Mouse (Mus musculus): ENCODE results near the gene Tnfrsf18. TPM values are rescaled to one million over a fixed set of nuclear protein-coding genes. Genes with fewer than 3 reads are reported as not detected.
A peak's percentile ranks its signal among the peaks of the same experiment; 100 is the strongest.

Gene Tnfrsf18
- polyA plus RNA-seq, 1 experiment = 7.9 TPM

- peak overlapping the region; percentile 31 for H3K27ac ChIP-seq (ENCODE audit: control insufficient read depth, insufficient read depth, low read depth, low read length, poor library complexity)
- peaks cover 5% of the 10 kb centered on the region for H3K4me1 ChIP-seq (ENCODE audit: control insufficient read depth, insufficient read depth, low read length)
- TF ChIP-seq POLR2A (IDR thresholded peaks at IDR 0.05; ENCODE audit: borderline replicate concordance, control insufficient read depth, low read depth, low read length) = no peak
- no peak for TF ChIP-seq CTCF (IDR thresholded peaks at IDR 0.05; ENCODE audit: control insufficient read depth, insufficient read depth, low read length)
- H3K4me3 ChIP-seq (replicated peaks; ENCODE audit: control insufficient read depth, low read depth, low read length) = no peak overlapping the region
- WGBS = 12% methylated on average over 6 of the region's 6 CpGs
Measured at GRCm38 (mm10) chr4:156070276-156070675, 44.3 kb downstream of the Tnfrsf18 start.

GRCm38 (mm10) chr4:156070716-156071115 lies 44.8 kb downstream of the Tnfrsf18 start:
- TF ChIP-seq CTCF (IDR thresholded peaks at IDR 0.05; ENCODE audit: control insufficient read depth, insufficient read depth, low read length) = no peak
- no peak for TF ChIP-seq POLR2A (IDR thresholded peaks at IDR 0.05; ENCODE audit: borderline replicate concordance, control insufficient read depth, low read depth, low read length)
- H3K4me3 ChIP-seq (replicated peaks; ENCODE audit: control insufficient read depth, low read depth, low read length) = no peak overlapping the region
- 69% methylated on average over 2 of the region's 2 CpGs for WGBS
- H3K4me1 ChIP-seq (ENCODE audit: control insufficient read depth, insufficient read depth, low read length) = peaks cover 5% of the 10 kb centered on the region
- H3K27ac ChIP-seq (ENCODE audit: control insufficient read depth, insufficient read depth, low read depth, low read length, poor library complexity) = peak overlapping the region; percentile 31

GRCm38 (mm10) chr4:156076911-156077382 lies 51.0 kb downstream of the Tnfrsf18 start:
- Histone ChIP-seq H3K27ac (ENCODE audit: control insufficient read depth, insufficient read depth, low read depth, low read length, poor library complexity) (peak overlapping the region; percentile 84), H3K4me1 (ENCODE audit: control insufficient read depth, insufficient read depth, low read length) (no peaks in the 10 kb centered on the region; the same call in 1 of the 2 replicates), H3K4me3 (replicated peaks; ENCODE audit: control insufficient read depth, low read depth, low read length) (no peak overlapping the region)
- 4% methylated on average over 8 of the region's 8 CpGs for WGBS
- TF ChIP-seq CTCF (IDR thresholded peaks at IDR 0.05; ENCODE audit: control insufficient read depth, insufficient read depth, low read length) (no peak), POLR2A (IDR thresholded peaks at IDR 0.05; ENCODE audit: borderline replicate concordance, control insufficient read depth, low read depth, low read length) (no peak)

GRCm38 (mm10) chr4:156077499-156078301 lies 51.7 kb downstream of the Tnfrsf18 start:
- under 1% methylated on average over 58 of the region's 58 CpGs for WGBS
- peak overlapping the region; percentile 73 for H3K4me3 ChIP-seq (replicated peaks; ENCODE audit: control insufficient read depth, low read depth, low read length)
- TF ChIP-seq POLR2A (IDR thresholded peaks at IDR 0.05; ENCODE audit: borderline replicate concordance, control insufficient read depth, low read depth, low read length) (peak; percentile 48; the same call in 1 of the 2 replicates), CTCF (IDR thresholded peaks at IDR 0.05; ENCODE audit: control insufficient read depth, insufficient read depth, low read length) (peak; percentile 16; the same call in 1 of the 2 replicates)
- H3K4me1 ChIP-seq (ENCODE audit: control insufficient read depth, insufficient read depth, low read length) = no peaks in the 10 kb centered on the region; the same call in 1 of the 2 replicates
- peak overlapping the region; percentile 84 for H3K27ac ChIP-seq (ENCODE audit: control insufficient read depth, insufficient read depth, low read depth, low read length, poor library complexity)

Other genes with a start within 250 kb of the Tnfrsf18 start
- 0.93 and 1.1 TPM in 2 replicates for gene Tmem88b, start 240.3 kb upstream of the Tnfrsf18 start, polyA plus RNA-seq (2011; ENCODE audit: insufficient read depth, insufficient read length, low replicate concordance, missing spikeins)
- 1.1 TPM in 1 of 2 replicates, not detected in the other for gene Ankrd65, start 235.7 kb upstream of the Tnfrsf18 start, polyA plus RNA-seq (2011; ENCODE audit: insufficient read depth, insufficient read length, low replicate concordance, missing spikeins)
- gene Mrpl20, start 223.3 kb upstream of the Tnfrsf18 start, polyA plus RNA-seq (2011; ENCODE audit: insufficient read depth, insufficient read length, low replicate concordance, missing spikeins) = 146 and 244 TPM in 2 replicates
- gene Ccnl2, start 213.7 kb upstream of the Tnfrsf18 start, polyA plus RNA-seq (2011; ENCODE audit: insufficient read depth, insufficient read length, low replicate concordance, missing spikeins) = 92.0 and 149 TPM in 2 replicates
- gene Aurkaip1, start 194.9 kb upstream of the Tnfrsf18 start, polyA plus RNA-seq (2011; ENCODE audit: insufficient read depth, insufficient read length, low replicate concordance, missing spikeins) = 53.9 and 114 TPM in 2 replicates
- gene Mxra8, start 186.5 kb upstream of the Tnfrsf18 start, polyA plus RNA-seq (2011; ENCODE audit: insufficient read depth, insufficient read length, low replicate concordance, missing spikeins) = 8.1 and 12.4 TPM in 2 replicates
- gene Dvl1, start 178.8 kb upstream of the Tnfrsf18 start, polyA plus RNA-seq (2011; ENCODE audit: insufficient read depth, insufficient read length, low replicate concordance, missing spikeins) = 21.0 and 50.2 TPM in 2 replicates
- gene Tas1r3, start 162.8 kb upstream of the Tnfrsf18 start, polyA plus RNA-seq (2011; ENCODE audit: insufficient read depth, insufficient read length, low replicate concordance, missing spikeins) = 0.42 TPM in 1 of 2 replicates, not detected in the other
- 2.8 and 5.9 TPM in 2 replicates for gene Cptp, start 156.7 kb upstream of the Tnfrsf18 start, polyA plus RNA-seq (2011; ENCODE audit: insufficient read depth, insufficient read length, low replicate concordance, missing spikeins)
- gene Ints11, start 156.6 kb upstream of the Tnfrsf18 start, polyA plus RNA-seq (2011; ENCODE audit: insufficient read depth, insufficient read length, low replicate concordance, missing spikeins) = 22.2 and 49.5 TPM in 2 replicates
- 5.2 and 18.4 TPM in 2 replicates for gene Pusl1, start 134.4 kb upstream of the Tnfrsf18 start, polyA plus RNA-seq (2011; ENCODE audit: insufficient read depth, insufficient read length, low replicate concordance, missing spikeins)
- 15.1 and 30.6 TPM in 2 replicates for gene Acap3, start 134.3 kb upstream of the Tnfrsf18 start, polyA plus RNA-seq (2011; ENCODE audit: insufficient read depth, insufficient read length, low replicate concordance, missing spikeins)
- 63.5 and 71.8 TPM in 2 replicates for gene Ube2j2, start 82.3 kb upstream of the Tnfrsf18 start, polyA plus RNA-seq (2011; ENCODE audit: insufficient read depth, insufficient read length, low replicate concordance, missing spikeins)
- 53.0 and 132 TPM in 2 replicates for gene C1qtnf12, start 63.8 kb upstream of the Tnfrsf18 start, polyA plus RNA-seq (2011; ENCODE audit: insufficient read depth, insufficient read length, low replicate concordance, missing spikeins)
- 1.8 and 2.0 TPM in 2 replicates for gene B3galt6, start 33.5 kb upstream of the Tnfrsf18 start, polyA plus RNA-seq (2011; ENCODE audit: insufficient read depth, insufficient read length, low replicate concordance, missing spikeins)
- 60.1 and 111 TPM in 2 replicates for gene Sdf4, start 33.3 kb upstream of the Tnfrsf18 start, polyA plus RNA-seq (2011; ENCODE audit: insufficient read depth, insufficient read length, low replicate concordance, missing spikeins)
- gene Tnfrsf4, start 12.3 kb upstream of the Tnfrsf18 start, polyA plus RNA-seq (2011; ENCODE audit: insufficient read depth, insufficient read length, low replicate concordance, missing spikeins) = 6.4 and 12.4 TPM in 2 replicates
- gene Ttll10, start 33.2 kb downstream of the Tnfrsf18 start, polyA plus RNA-seq (2011; ENCODE audit: insufficient read depth, insufficient read length, low replicate concordance, missing spikeins) = not detected in 2 replicates
- 18.8 and 30.8 TPM in 2 replicates for gene 9430015G10Rik, start 83.8 kb downstream of the Tnfrsf18 start, polyA plus RNA-seq (2011; ENCODE audit: insufficient read depth, insufficient read length, low replicate concordance, missing spikeins)
- gene Rnf223, start 104.3 kb downstream of the Tnfrsf18 start, polyA plus RNA-seq (2011; ENCODE audit: insufficient read depth, insufficient read length, low replicate concordance, missing spikeins) = 0.85 TPM in 1 of 2 replicates, not detected in the other
- gene Agrn, start 171.3 kb downstream of the Tnfrsf18 start, polyA plus RNA-seq (2011; ENCODE audit: insufficient read depth, insufficient read length, low replicate concordance, missing spikeins) = 21.5 and 37.5 TPM in 2 replicates
- 134 and 235 TPM in 2 replicates for gene Isg15, start 174.7 kb downstream of the Tnfrsf18 start, polyA plus RNA-seq (2011; ENCODE audit: insufficient read depth, insufficient read length, low replicate concordance, missing spikeins)
- 8.2 and 9.5 TPM in 2 replicates for gene AW011738, start 177.1 kb downstream of the Tnfrsf18 start, polyA plus RNA-seq (2011; ENCODE audit: insufficient read depth, insufficient read length, low replicate concordance, missing spikeins)
- gene Perm1, start 189.7 kb downstream of the Tnfrsf18 start, polyA plus RNA-seq (2011; ENCODE audit: insufficient read depth, insufficient read length, low replicate concordance, missing spikeins) = 0.99 and 1.8 TPM in 2 replicates
- 15.7 and 42.5 TPM in 2 replicates for gene Plekhn1, start 208.7 kb downstream of the Tnfrsf18 start, polyA plus RNA-seq (2011; ENCODE audit: insufficient read depth, insufficient read length, low replicate concordance, missing spikeins)
- gene Noc2l, start 209.8 kb downstream of the Tnfrsf18 start, polyA plus RNA-seq (2011; ENCODE audit: insufficient read depth, insufficient read length, low replicate concordance, missing spikeins) = 42.7 and 68.9 TPM in 2 replicates
- gene Samd11, start 229.5 kb downstream of the Tnfrsf18 start, polyA plus RNA-seq (2011; ENCODE audit: insufficient read depth, insufficient read length, low replicate concordance, missing spikeins) = 56.6 and 90.7 TPM in 2 replicates